Mouse (Mus musculus): ENCODE measurements at regions not wholly inside any gene's neighbourhood (a gene's known extent, or its start where the extent isn't known, plus 50 kb on each side); places are given as distances from the start of the nearest gene placed in this dataset.
"Not testable (repeated sequence)": the region's sequence is repeated elsewhere in the genome, so short reads cannot be mapped to it uniquely, and the experiment has no call there.

GRCm38 (mm10) chr2:100252006-100252405, 1372.5 kb upstream of the Rag2 start:
- Histone ChIP-seq H3K9me3 (ENCODE audit: control insufficient read depth, low read length) (no peaks in the 10 kb centered on the region), H3K36me3 (ENCODE audit: control insufficient read depth, insufficient read depth) (no peaks in the 10 kb centered on the region), H3K27me3 (replicated peaks; ENCODE audit: control insufficient read depth, insufficient read depth, low read length) (no peaks in the 10 kb centered on the region), H3K4me2 (ENCODE audit: low read length) (no peak overlapping the region), H3K9ac (replicated peaks; ENCODE audit: low read depth, low read length) (no peak overlapping the region), H3K4me3 (replicated peaks; ENCODE audit: low read length) (no peak overlapping the region), H3K4me1 (replicated peaks; ENCODE audit: control insufficient read depth, insufficient read depth, low read length) (no peaks in the 10 kb centered on the region), H3K27ac (ENCODE audit: low read length) (no peak overlapping the region)
- WGBS = 71% methylated on average over 1 of the region's 1 CpGs
- no peak for ATAC-seq

GRCm38 (mm10) chr2:100259136-100259853, 1365.2 kb upstream of the Rag2 start:
- Histone ChIP-seq H3K27me3 (replicated peaks; ENCODE audit: control insufficient read depth, insufficient read depth, low read length) (no peaks in the 10 kb centered on the region), H3K36me3 (ENCODE audit: control insufficient read depth, insufficient read depth) (no peaks in the 10 kb centered on the region), H3K4me2 (ENCODE audit: low read length) (no peak overlapping the region), H3K9me3 (ENCODE audit: control insufficient read depth, low read length) (no peaks in the 10 kb centered on the region), H3K4me1 (replicated peaks; ENCODE audit: control insufficient read depth, insufficient read depth, low read length) (no peaks in the 10 kb centered on the region), H3K9ac (replicated peaks; ENCODE audit: low read depth, low read length) (no peak overlapping the region), H3K4me3 (replicated peaks; ENCODE audit: low read length) (no peak overlapping the region), H3K27ac (ENCODE audit: low read length) (no peak overlapping the region)
- ATAC-seq = no peak
- 76% methylated on average over 1 of the region's 1 CpGs for WGBS

- no peaks in the 10 kb centered on the region for H3K27me3 ChIP-seq (replicated peaks; ENCODE audit: control insufficient read depth, insufficient read depth, low read length)
- no peak overlapping the region for H3K4me3 ChIP-seq (replicated peaks; ENCODE audit: low read length)
- H3K9ac ChIP-seq (replicated peaks; ENCODE audit: low read depth, low read length) = no peak overlapping the region
- ATAC-seq = no peak
- H3K4me2 ChIP-seq (ENCODE audit: low read length) = no peak overlapping the region
- no peaks in the 10 kb centered on the region for H3K36me3 ChIP-seq (ENCODE audit: control insufficient read depth, insufficient read depth)
- H3K4me1 ChIP-seq (replicated peaks; ENCODE audit: control insufficient read depth, insufficient read depth, low read length) = no peaks in the 10 kb centered on the region
- 76% methylated on average over 7 of the region's 7 CpGs for WGBS
- no peak overlapping the region for H3K27ac ChIP-seq (ENCODE audit: low read length)
- no peaks in the 10 kb centered on the region for H3K9me3 ChIP-seq (ENCODE audit: control insufficient read depth, low read length)
Measured at GRCm38 (mm10) chr2:100306516-100306915, 1318.0 kb upstream of the Rag2 start.

- ATAC-seq = peak; percentile 49
- Histone ChIP-seq H3K9ac (replicated peaks; ENCODE audit: low read depth, low read length) (no peak overlapping the region), H3K36me3 (ENCODE audit: control insufficient read depth, insufficient read depth) (no peaks in the 10 kb centered on the region), H3K4me3 (replicated peaks; ENCODE audit: low read length) (no peak overlapping the region), H3K9me3 (ENCODE audit: control insufficient read depth, low read length) (no peaks in the 10 kb centered on the region), H3K27me3 (replicated peaks; ENCODE audit: control insufficient read depth, insufficient read depth, low read length) (no peaks in the 10 kb centered on the region), H3K4me2 (ENCODE audit: low read length) (no peak overlapping the region), H3K27ac (ENCODE audit: low read length) (no peak overlapping the region), H3K4me1 (replicated peaks; ENCODE audit: control insufficient read depth, insufficient read depth, low read length) (0 out of 2 replicates have a peak, but pooled peaks cover 2% of the 10 kb centered on the region)
- 9% methylated on average over 1 of the region's 1 CpGs for WGBS
Measured at GRCm38 (mm10) chr2:100312750-100313275, 1311.7 kb upstream of the Rag2 start.

GRCm38 (mm10) chr2:100320461-100320860, 1304.1 kb upstream of the Rag2 start:
- 47% methylated on average over 1 of the region's 1 CpGs for WGBS
- ATAC-seq = 0 out of 2 replicates have a peak, but pooled peaks have one; percentile 36
- no peak overlapping the region for H3K4me2 ChIP-seq (ENCODE audit: low read length)
- no peaks in the 10 kb centered on the region for H3K27me3 ChIP-seq (replicated peaks; ENCODE audit: control insufficient read depth, insufficient read depth, low read length)
- H3K36me3 ChIP-seq (ENCODE audit: control insufficient read depth, insufficient read depth) = no peaks in the 10 kb centered on the region
- no peaks in the 10 kb centered on the region for H3K9me3 ChIP-seq (ENCODE audit: control insufficient read depth, low read length)
- no peak overlapping the region for H3K9ac ChIP-seq (replicated peaks; ENCODE audit: low read depth, low read length)
- H3K27ac ChIP-seq (ENCODE audit: low read length) = no peak overlapping the region
- no peak overlapping the region for H3K4me3 ChIP-seq (replicated peaks; ENCODE audit: low read length)
- H3K4me1 ChIP-seq (replicated peaks; ENCODE audit: control insufficient read depth, insufficient read depth, low read length) = no peaks in the 10 kb centered on the region

GRCm38 (mm10) chr2:100340713-100341112, 1283.8 kb upstream of the Rag2 start:
- WGBS = 41% methylated on average over 4 of the region's 4 CpGs
- Histone ChIP-seq H3K4me3 (replicated peaks; ENCODE audit: low read length) (no peak overlapping the region), H3K9me3 (ENCODE audit: control insufficient read depth, low read length) (no peaks in the 10 kb centered on the region), H3K36me3 (ENCODE audit: control insufficient read depth, insufficient read depth) (no peaks in the 10 kb centered on the region), H3K27ac (ENCODE audit: low read length) (no peak overlapping the region), H3K4me1 (replicated peaks; ENCODE audit: control insufficient read depth, insufficient read depth, low read length) (no peaks in the 10 kb centered on the region), H3K9ac (replicated peaks; ENCODE audit: low read depth, low read length) (no peak overlapping the region), H3K27me3 (replicated peaks; ENCODE audit: control insufficient read depth, insufficient read depth, low read length) (no peaks in the 10 kb centered on the region), H3K4me2 (ENCODE audit: low read length) (no peak overlapping the region)
- ATAC-seq = peak; percentile 73

GRCm38 (mm10) chr2:100344921-100345425, 1279.5 kb upstream of the Rag2 start:
- H3K27me3 ChIP-seq (replicated peaks; ENCODE audit: control insufficient read depth, insufficient read depth, low read length) = no peaks in the 10 kb centered on the region
- no peak overlapping the region for H3K4me2 ChIP-seq (ENCODE audit: low read length)
- no peaks in the 10 kb centered on the region for H3K36me3 ChIP-seq (ENCODE audit: control insufficient read depth, insufficient read depth)
- no peaks in the 10 kb centered on the region for H3K9me3 ChIP-seq (ENCODE audit: control insufficient read depth, low read length)
- no peaks in the 10 kb centered on the region for H3K4me1 ChIP-seq (replicated peaks; ENCODE audit: control insufficient read depth, insufficient read depth, low read length)
- WGBS = 89% methylated on average over 3 of the region's 3 CpGs
- H3K9ac ChIP-seq (replicated peaks; ENCODE audit: low read depth, low read length) = no peak overlapping the region
- ATAC-seq = no peak
- no peak overlapping the region for H3K27ac ChIP-seq (ENCODE audit: low read length)
- no peak overlapping the region for H3K4me3 ChIP-seq (replicated peaks; ENCODE audit: low read length)

GRCm38 (mm10) chr2:100365616-100366015, 1258.9 kb upstream of the Rag2 start:
- WGBS = 91% methylated on average over 10 of the region's 10 CpGs
- not testable (repeated sequence) for ATAC-seq; H3K4me2 ChIP-seq (ENCODE audit: low read length); H3K9ac ChIP-seq (replicated peaks; ENCODE audit: low read depth, low read length); H3K27ac ChIP-seq (ENCODE audit: low read length); H3K36me3 ChIP-seq (ENCODE audit: control insufficient read depth, insufficient read depth); H3K4me3 ChIP-seq (replicated peaks; ENCODE audit: low read length); H3K27me3 ChIP-seq (replicated peaks; ENCODE audit: control insufficient read depth, insufficient read depth, low read length); H3K4me1 ChIP-seq (replicated peaks; ENCODE audit: control insufficient read depth, insufficient read depth, low read length); H3K9me3 ChIP-seq (ENCODE audit: control insufficient read depth, low read length)

GRCm38 (mm10) chr2:100399776-100400175, 1224.7 kb upstream of the Rag2 start:
- H3K4me2 ChIP-seq (ENCODE audit: low read length) = no peak overlapping the region
- no peaks in the 10 kb centered on the region for H3K36me3 ChIP-seq (ENCODE audit: control insufficient read depth, insufficient read depth)
- no peaks in the 10 kb centered on the region for H3K9me3 ChIP-seq (ENCODE audit: control insufficient read depth, low read length)
- no peak overlapping the region for H3K9ac ChIP-seq (replicated peaks; ENCODE audit: low read depth, low read length)
- H3K4me3 ChIP-seq (replicated peaks; ENCODE audit: low read length) = no peak overlapping the region
- H3K27ac ChIP-seq (ENCODE audit: low read length) = no peak overlapping the region
- H3K4me1 ChIP-seq (replicated peaks; ENCODE audit: control insufficient read depth, insufficient read depth, low read length) = no peaks in the 10 kb centered on the region
- H3K27me3 ChIP-seq (replicated peaks; ENCODE audit: control insufficient read depth, insufficient read depth, low read length) = no peaks in the 10 kb centered on the region
- ATAC-seq = peak; percentile 61

All from forebrain, embryonic 16.5 days (tissue).